Mouse (Mus musculus) thymus, adult 2 months (tissue): Measurements from ENCODE around the gene Plrg1.

Experiments used
- CTCF ChIP-seq: fragments of 200-500 bp; IDR thresholded peaks from 2 replicates; pipeline ENCODE4 v1.5.1; 2012; ENCODE audit warnings: mild to moderate bottlenecking, control low read depth, low read length, moderate library complexity, borderline replicate concordance; ENCODE audit not compliant: control insufficient read depth, poor library complexity, insufficient read depth; ENCODE audit errors: extremely low read depth
- POLR2A ChIP-seq: fragments of 200-500 bp; IDR thresholded peaks from 2 replicates; pipeline ENCODE4 v1.6.1; 2012; ENCODE audit warnings: mild to moderate bottlenecking, low read length, control low read depth, moderate library complexity; ENCODE audit not compliant: control insufficient read depth, poor library complexity, insufficient read depth; ENCODE audit errors: extremely low read depth

DNA sequence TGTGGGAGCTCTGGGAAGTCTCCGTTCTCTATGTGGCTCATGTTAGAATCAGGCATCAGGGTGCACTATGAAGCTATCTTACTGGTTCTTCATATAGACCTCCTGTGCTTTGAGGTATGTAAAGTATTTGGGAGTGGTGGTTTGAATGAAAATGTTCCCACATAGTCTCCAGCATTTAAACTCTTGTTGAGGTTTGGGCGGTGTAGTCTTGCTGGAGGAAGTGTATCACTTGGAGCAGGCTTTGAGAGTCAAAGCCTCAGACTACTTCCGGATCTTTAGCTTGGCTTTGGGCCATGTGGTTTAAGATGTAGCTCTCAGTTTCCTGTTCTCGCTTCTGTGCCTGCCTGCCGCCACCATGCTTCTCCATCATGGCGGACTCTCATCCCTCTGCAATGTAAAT is 47.0 kb downstream of the Plrg1 start:
- TF ChIP-seq CTCF (no peak), POLR2A (no peak)
